Mouse (Mus musculus) cerebellum, adult 2 months (tissue): ENCODE data around the gene Zbtb20. TPM values are rescaled to one million over a fixed set of nuclear protein-coding genes. Genes with fewer than 3 reads are reported as not detected.

ENCODE experiments used
- DNase-seq, 2 experiments: peaks; one replicate each; pipeline ENCODE4 v3.0.0; 2021
- H3K27ac ChIP-seq: fragments of 200-500 bp; 2 replicates; pipeline ENCODE4 v1.5.1; 2012; ENCODE audit warnings: low read length, control low read depth, inconsistent platforms; ENCODE audit not compliant: insufficient read depth
- H3K27me3 ChIP-seq: fragments of 200-500 bp; 2 replicates; pipeline ENCODE4 v1.6.1; 2012; ENCODE audit warnings: inconsistent platforms, mild to moderate bottlenecking, low read length, moderate library complexity; ENCODE audit not compliant: control insufficient read depth, insufficient read depth
- H3K4me1 ChIP-seq: fragments of 200-500 bp; 2 replicates; pipeline ENCODE4 v1.6.1; 2011; ENCODE audit warnings: low read length; ENCODE audit not compliant: control insufficient read depth, insufficient read depth
- H3K4me3 ChIP-seq: fragments of 200-500 bp; replicated peaks from 2 replicates; pipeline ENCODE3; 2011; ENCODE audit warnings: mild to moderate bottlenecking, low read depth, low read length, control low read depth; ENCODE audit not compliant: insufficient read depth
- CTCF ChIP-seq: fragments of 200-500 bp; IDR thresholded peaks from 2 replicates; pipeline ENCODE4 v1.5.1; 2011; ENCODE audit warnings: low read depth, mild to moderate bottlenecking, control low read depth, low read length, moderate library complexity, borderline replicate concordance; ENCODE audit not compliant: insufficient read depth
- POLR2A ChIP-seq: fragments of 200-500 bp; IDR thresholded peaks from 2 replicates; pipeline ENCODE4 v1.6.1; 2011; ENCODE audit warnings: low read length, control low read depth, borderline replicate concordance; ENCODE audit not compliant: insufficient read depth
- WGBS: fragments of 180-500 bp; shearing (Covaris S2); methylation state at CpG from one replicate; pipeline ENCODE4 v1.1.7; 2018; 5-methylcytosine and 5-hydroxymethylcytosine counted together
- polyA plus RNA-seq: library from polyadenylated mRNA; depleted of rRNA; stranded (reverse); fragments of >200 nt; gene quantifications from 2 replicates; pipeline ENCODE4 v1.2.3, GENCODE M21; 2012

Zbtb20 gene
- polyA plus RNA-seq, 1 experiment, result 25.2 TPM

- Histone ChIP-seq H3K4me1 (no peaks in the 10 kb centered on the region), H3K27ac (no peak overlapping the region), H3K27me3 (no peaks in the 10 kb centered on the region), H3K4me3 (no peak overlapping the region)
- 100% methylated on average over 1 of the region's 1 CpGs for WGBS
- no peak for DNase-seq
- TF ChIP-seq CTCF (no peak), POLR2A (no peak)
Observed at GRCm38 (mm10) chr16:43181038-43181437, 305.4 kb downstream of the Zbtb20 start.

GRCm38 (mm10) chr16:43190390-43190789 lies 314.7 kb downstream of the Zbtb20 start:
- TF ChIP-seq CTCF, result no peak
- no peak for TF ChIP-seq POLR2A
- H3K27ac ChIP-seq, result peak overlapping the region; percentile 69; the same call in 1 of the 2 replicates
- H3K4me1 ChIP-seq, result peaks cover 17% of the 10 kb centered on the region; the same call in 1 of the 2 replicates
- 97% methylated on average over 1 of the region's 1 CpGs for WGBS
- no peak overlapping the region for H3K4me3 ChIP-seq
- DNase-seq, result peak in 1 of 2 experiments; percentile 9
- H3K27me3 ChIP-seq, result no peaks in the 10 kb centered on the region

DNA sequence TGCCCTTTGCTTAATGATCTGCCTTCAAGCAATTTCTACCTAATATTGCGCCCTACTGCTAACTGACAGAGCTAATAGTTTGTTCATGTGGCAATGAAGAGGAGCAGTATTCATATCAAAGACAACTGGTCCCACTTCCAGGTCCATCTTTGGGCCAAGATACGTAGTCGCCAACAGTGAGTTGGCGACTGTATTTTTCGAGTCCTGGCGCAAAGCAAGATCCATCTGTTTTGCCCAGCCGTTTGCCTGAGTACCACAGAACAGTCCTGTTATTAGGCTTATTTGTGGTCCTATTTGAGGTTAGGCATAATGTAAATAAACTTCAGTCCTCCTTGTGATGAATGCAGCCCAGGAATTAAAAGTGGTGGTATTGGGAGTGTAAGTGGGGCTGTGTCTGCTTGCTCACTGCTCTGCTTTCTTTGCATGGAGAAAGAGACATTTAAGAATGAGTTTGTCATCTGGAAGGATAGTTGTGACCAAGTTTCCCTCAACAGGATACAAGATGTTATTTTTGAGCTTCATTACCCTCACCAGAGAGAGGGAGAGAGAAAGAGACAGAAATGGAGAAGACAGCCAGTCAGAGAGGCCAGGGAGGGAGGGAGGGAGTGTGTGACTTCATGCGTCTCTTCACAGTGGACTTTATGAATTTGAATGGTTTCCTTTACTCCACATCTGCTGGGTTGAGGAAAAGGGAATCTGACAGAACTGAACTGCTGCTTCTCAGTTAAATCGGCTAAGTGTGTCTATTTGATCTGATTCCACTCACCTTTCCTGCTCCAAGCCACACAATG lies 315.6 kb downstream of the Zbtb20 start:
- Histone ChIP-seq H3K4me3 (no peak overlapping the region), H3K4me1 (peaks cover 17% of the 10 kb centered on the region; the same call in 1 of the 2 replicates), H3K27me3 (no peaks in the 10 kb centered on the region), H3K27ac (peak overlapping the region; percentile 48; the same call in 1 of the 2 replicates)
- peak; percentile 78 to 89 for DNase-seq
- TF ChIP-seq POLR2A, result no peak
- no peak for TF ChIP-seq CTCF
- 10% methylated on average over 9 of the region's 9 CpGs for WGBS

GRCm38 (mm10) chr16:43193631-43194239 lies 318.1 kb downstream of the Zbtb20 start:
- no peak for DNase-seq
- TF ChIP-seq CTCF, result no peak
- H3K4me1 ChIP-seq, result peaks cover 17% of the 10 kb centered on the region; the same call in 1 of the 2 replicates
- H3K27ac ChIP-seq, result no peak overlapping the region
- 69% methylated on average over 6 of the region's 6 CpGs for WGBS
- H3K4me3 ChIP-seq, result no peak overlapping the region
- H3K27me3 ChIP-seq, result no peaks in the 10 kb centered on the region

DNA sequence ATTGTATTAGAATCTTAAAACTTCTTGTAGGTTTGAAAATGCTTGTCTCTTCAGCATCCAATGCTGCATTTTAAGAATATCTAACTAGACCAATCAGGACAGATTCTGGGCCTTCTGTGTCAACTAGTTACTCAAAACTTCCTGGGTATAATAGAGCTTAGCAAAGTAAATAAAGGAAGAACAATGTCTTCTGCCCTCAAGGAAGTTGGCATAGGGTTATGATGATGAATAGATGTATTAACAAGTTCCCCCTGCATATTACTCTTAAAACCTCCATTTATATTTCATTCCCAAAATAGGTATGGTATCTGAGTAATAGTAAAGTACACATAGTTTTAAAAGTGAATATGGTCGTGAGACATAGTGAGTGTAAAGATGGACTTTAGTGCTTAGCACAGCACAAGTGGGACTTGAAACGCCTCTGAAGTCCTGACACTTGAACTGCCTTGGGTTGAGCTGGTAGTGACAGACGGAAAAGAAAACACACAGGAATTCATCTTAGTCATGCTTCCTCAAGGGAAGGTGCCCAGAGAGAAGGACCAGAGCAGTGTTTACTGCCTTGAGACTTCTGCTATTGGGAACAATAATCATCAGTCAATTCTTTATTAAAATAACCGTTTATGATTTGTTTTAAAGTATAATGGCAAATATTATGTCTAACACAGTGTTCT lies 341.8 kb downstream of the Zbtb20 start:
- no peak overlapping the region for H3K27ac ChIP-seq
- no peak overlapping the region for H3K4me3 ChIP-seq
- TF ChIP-seq CTCF, result no peak
- no peak for TF ChIP-seq POLR2A
- no peak for DNase-seq
- WGBS, result 88% methylated on average over 4 of the region's 4 CpGs
- no peaks in the 10 kb centered on the region for H3K4me1 ChIP-seq
- H3K27me3 ChIP-seq, result no peaks in the 10 kb centered on the region

- H3K27ac ChIP-seq, result no peak overlapping the region
- WGBS, result 91% methylated on average over 1 of the region's 1 CpGs
- no peaks in the 10 kb centered on the region for H3K27me3 ChIP-seq
- H3K4me1 ChIP-seq, result no peaks in the 10 kb centered on the region
- no peak for TF ChIP-seq POLR2A
- no peak for TF ChIP-seq CTCF
- no peak for DNase-seq
- no peak overlapping the region for H3K4me3 ChIP-seq
Observed at GRCm38 (mm10) chr16:43219367-43219766, 343.7 kb downstream of the Zbtb20 start.

GRCm38 (mm10) chr16:43221313-43221712 lies 345.6 kb downstream of the Zbtb20 start:
- TF ChIP-seq POLR2A, result no peak
- TF ChIP-seq CTCF, result no peak
- DNase-seq, result no peak
- 81% methylated on average over 4 of the region's 4 CpGs for WGBS
- H3K27me3 ChIP-seq, result no peaks in the 10 kb centered on the region
- no peak overlapping the region for H3K27ac ChIP-seq
- H3K4me1 ChIP-seq, result no peaks in the 10 kb centered on the region
- no peak overlapping the region for H3K4me3 ChIP-seq
